Mouse (Mus musculus) embryo, embryonic 11.5 days (tissue): ENCODE results near the gene Mrps23.

Source experiments
- DNase-seq: peaks from one replicate; pipeline ENCODE4 v3.0.0-alpha.2; 2012; ENCODE audit warnings: low read depth, low spot score

Gene Mrps23

DNA sequence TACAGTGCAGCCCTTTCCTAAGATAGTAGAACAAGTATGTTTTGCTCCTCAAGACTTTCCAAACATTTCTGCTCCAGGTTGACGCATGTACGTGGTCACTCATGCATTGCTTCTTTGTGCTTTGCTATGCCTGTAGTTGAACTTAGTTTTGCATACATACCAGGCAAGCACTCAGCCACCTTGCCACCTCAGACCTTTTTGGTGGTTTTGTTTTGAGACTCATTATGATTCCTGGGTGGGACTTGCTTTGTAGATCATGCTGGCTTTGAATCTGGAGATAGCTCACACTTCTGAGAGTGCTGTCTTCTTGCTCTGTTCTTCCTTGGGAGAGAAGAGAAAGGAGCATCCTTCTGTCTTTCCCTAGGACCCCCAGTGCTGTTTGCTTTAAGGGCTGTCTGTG, 3.5 kb downstream of the Mrps23 start:
- DNase-seq = no peak

DNA sequence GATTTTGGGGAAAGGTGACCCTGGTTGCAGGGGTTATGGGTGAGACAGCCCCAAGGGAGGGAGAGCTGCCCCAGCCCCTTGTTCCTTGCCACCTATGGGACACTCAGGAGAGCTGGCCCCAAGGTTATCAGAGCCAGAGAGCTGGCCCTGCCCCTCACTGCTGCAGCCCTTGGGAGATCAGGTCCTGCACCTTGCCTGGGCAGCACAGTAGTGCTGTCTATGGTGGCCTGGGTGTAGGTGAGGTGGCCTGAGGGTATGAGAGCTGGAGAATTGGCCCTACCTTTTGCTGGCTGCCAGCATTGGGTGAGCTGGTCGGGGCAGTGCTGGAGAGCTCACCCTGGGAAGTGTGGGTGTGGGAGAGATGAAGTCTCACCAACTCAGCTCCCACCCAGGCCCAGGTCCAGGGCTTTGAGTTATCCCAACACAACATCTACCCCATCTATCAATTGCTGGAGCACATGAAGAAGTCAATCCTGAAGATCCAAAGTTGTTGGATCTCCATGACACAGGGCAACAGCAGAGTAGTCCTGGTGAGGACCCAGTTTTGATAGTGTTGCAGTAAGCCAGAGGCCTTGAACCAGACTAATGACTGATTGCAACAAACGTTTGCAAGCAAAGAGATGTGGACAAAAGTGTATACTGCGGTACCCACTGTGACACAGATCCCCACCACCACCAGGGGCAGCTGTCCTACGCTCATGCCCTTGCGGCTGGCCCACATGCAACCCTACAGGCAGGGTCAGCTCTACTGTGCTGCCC, 7.8 kb downstream of the Mrps23 start:
- no peak for DNase-seq

DNA sequence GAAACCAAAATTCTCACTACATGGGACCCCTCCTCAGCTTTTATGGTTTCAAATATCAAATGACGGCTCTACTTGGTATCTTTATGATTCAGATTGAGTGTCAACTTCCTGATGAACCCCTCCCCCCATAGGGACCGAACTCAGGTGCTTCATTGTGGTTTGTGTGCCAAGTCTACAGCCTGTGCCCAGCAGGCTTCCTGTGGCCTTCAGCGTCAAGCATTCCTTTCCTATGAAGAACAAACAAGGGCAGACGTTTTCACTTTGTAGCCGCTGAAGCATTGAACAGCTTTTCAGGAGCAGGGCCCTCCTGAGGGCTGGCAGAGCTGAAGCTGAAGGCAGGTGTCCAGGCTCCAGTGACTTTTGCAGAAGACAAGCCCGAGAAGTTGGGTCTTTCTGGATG, 9.6 kb downstream of the Mrps23 start:
- DNase-seq = no peak

DNA sequence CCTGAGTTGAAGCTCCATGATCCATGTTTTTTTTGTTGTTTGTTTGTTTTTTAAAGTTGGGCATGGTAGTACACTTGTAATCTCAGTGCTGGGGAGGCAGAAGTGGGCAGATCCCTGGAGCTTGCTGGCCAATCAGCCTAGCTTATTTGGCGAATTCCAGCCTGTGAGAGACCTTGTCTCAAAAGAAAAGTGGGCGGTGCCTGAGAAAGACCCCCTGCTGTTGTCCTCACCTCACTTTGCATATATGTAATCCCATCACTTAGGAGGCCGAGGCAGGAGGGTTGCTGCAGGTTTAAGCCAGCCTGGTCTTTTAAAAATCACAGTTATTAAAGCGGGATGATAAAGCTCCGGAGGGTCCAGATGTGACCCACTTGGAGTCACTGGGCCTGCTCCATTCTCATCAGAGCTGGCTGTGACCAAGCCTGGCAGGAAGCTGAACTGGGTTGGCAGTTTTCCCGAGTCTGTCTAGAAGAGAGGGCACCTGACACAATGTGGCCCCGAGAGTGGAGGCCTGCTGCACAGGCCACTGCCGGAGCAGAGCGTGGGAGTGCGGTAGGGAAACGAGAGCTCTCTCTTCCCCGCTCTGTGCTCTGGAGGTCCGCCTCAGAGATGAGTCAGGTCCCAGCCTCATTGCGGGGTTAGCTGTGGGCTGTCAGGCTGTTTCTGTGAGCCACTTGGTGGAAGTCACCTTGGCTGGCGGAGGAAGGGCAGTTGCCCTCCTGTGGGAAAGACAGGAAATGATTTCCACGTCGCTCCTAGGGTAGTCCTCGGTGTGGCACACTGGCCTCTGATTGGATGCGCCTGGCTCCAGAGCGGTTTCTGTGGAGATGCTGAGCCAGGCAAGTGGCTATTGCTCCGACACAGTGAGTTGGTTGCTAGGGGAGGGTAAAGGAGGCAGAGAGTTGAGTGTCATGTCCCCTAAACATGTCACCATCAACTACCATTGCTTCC, 11.0 kb downstream of the Mrps23 start:
- no peak for DNase-seq

DNA sequence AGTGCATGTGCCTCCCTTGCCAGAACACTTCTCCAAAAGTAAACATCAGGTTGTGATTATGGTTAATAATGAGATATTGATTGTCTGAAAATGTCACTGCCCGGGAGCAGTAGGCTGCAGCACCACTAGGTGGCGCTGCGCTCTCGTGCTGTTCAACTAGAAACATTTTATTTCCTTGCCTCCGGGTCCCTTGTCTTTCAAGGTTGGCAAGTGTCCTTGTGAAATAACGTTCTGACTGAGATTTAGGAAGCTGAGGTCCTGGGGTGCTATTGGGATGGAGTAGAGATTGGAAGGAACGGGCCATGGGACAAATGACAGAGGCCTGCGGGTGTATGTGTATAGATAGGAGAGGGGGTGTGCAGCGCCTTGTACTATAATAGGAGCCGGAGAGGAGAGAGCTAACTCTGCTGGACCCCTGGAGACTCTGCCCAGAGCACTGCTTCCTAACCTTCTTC, 12.1 kb downstream of the Mrps23 start:
- peak; percentile 70 for DNase-seq

DNA sequence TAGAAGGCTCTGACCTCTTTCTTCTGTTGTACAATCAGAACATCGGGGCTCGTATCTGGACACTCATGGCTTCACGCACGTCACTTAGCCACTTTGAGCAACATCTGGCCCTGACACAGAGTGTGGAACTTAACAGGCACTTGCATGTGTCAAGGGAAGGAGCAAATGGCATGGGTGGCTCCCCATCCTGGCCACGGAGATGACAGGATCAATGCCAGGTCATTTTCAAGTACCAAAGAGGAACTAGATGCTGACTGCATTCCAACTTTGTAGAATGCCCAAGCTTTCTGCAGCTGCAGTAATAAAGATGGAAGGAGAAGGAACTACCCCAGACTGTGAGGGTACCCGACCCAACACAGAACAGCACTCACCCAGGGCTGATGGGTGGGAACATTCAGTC, 14.0 kb downstream of the Mrps23 start:
- DNase-seq = no peak

DNA sequence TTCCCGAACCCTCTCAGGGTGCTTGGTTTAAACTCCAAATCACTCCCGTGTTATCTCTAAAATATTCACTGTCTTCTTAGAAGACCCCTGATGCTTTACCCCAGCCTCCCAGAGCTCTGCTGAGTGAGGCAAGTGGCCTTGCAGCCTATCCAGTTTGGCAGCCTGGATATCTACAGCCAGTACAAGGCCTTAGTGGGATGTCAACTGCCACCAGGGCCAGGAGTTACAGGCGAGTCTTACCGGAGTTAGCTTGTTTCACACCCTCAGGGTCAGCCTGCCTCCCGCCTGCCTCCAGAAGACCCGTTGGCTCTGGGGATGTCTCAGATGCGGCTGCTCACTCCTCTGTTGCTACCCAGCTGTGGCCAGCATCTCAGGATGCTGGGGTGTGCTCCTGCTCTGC, 14.4 kb downstream of the Mrps23 start:
- DNase-seq = no peak

DNA sequence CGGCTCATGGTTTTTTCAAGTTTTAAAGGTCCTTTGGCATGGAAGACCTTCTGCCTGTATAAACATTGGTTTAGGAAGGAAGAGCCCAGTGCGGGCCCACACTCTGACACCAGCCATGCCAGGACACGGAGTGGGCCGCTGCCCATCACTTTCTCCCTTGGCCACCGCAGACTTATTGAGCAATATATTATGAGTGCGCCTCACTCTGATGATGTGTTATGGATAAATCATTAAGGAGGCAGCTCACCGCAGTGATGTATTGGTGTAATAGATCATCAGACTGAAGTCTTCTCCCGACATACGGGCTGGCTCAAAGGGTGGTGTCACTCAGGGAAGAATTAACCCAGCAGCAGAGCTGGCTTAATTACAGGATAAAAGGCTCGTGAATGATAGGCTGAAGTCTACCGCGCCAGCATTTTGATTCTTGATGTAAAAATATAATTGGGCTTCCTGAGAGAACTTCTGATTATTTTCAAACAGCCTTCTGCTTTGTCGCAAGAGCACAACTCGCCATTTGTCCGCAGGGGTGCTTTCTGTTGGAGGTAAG, 17.8 kb downstream of the Mrps23 start:
- no peak for DNase-seq

DNA sequence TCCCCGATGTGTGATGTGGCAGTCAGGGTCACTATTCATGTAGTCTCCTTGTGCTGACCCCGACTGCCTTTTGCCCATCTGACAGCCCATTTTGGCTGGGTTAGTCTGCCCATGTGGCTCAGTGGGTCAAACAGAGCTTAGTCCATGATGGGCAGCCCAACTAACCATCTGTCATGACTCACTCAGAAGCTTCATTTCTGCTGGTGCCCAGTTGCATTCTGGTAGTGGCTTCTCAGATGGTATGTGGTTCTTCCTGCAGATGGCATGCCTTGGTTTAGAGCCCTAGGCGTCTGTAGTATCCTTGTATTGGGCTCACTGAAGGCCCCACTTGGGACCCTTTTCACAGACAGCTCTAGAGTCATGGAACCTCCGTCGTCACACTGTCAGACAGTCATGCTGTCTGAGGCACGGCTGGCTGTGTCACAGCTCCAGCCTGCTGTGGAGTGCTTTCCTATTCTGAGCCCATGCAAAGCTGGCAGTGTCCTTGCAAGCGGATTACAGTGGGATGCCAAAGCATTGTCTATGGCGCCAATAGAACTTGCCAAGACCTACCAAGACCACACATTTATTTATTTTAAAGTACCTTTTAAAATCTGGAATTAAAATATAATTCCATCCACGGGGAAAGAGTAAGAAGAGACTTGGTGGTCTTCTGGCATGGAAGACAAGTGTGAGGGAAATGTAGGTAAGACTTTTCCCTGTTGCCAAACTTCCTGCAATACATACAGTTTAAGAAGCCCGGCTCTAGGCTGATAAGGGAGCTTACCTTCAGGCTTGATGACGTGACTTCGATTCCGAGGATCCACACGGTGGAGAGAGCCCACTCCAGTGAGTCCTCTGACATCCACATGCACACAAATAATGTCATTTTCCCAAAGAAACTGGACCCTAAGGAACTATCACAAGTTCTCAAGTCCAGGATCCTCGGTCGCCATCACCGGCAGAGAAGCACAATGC, 23.1 kb downstream of the Mrps23 start:
- no peak for DNase-seq

DNA sequence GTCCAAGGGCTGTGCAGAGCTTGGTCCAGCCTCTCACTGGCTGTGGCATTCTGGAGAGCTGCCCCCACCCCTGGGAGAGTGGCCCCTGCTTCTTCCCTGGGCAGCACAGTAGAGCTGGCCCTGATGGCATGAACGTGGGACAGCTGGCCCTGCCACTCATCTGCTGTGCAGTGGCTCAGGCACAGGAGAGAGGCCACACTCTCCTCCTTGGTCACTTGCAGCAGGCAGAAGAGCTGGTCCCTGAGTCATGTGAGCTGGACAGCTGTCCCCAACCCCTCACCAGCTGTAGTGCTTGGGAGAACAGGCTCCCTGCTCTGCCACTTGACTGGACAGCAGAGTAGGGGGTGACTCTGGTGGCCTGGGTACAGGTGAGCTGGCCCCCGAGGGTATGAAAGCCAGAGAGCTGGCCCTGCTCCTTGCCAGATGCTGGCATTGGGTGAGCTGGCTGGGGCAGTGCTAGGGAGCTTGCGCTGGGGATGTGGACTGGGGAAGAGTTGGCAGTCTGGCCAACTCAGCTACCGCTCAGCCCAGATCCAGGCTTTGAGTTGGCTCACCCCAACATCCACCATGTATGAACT, 27.1 kb downstream of the Mrps23 start:
- DNase-seq = no peak

DNA sequence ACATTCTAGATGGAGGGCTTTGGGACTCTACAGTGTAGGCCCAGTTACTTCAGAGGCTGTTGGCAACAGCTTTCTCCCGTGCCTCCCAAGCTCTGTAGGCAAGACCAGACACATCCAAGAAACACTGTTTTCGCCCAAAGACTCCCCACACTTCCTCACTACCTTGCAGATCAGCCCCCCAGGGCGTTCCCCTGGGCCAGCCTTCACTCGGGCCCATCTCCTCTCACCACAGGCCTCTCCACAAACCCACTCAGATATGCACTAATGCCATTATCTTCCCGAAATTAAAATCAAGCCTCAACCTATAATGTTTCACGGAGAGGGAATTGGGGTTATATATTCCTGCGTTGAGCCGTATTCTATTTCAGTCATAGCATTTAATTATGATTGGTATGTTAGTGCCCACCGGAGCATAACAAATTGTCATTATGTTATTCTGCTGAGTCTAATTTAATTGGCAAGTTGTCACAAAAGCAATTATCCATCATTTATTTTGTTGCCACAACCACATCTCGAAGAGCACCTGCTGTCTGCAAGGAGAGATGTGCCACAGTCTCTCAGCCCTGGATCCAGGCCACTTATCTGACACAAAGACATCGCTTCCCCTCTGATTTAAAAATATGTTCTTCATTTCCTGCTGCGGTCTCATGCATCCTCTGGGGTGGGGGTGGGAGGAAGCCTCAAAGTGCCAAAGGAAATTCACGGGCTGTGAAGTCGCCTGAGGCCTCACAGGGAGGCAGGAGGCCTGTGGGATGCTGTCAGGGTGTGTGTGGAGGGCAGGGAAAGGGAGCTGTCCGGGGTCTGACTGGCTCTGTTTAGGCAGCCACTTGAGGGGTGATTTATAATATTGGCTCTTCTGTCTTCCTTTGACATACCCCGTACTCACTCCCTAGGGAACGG, 29.6 kb downstream of the Mrps23 start:
- no peak for DNase-seq

DNA sequence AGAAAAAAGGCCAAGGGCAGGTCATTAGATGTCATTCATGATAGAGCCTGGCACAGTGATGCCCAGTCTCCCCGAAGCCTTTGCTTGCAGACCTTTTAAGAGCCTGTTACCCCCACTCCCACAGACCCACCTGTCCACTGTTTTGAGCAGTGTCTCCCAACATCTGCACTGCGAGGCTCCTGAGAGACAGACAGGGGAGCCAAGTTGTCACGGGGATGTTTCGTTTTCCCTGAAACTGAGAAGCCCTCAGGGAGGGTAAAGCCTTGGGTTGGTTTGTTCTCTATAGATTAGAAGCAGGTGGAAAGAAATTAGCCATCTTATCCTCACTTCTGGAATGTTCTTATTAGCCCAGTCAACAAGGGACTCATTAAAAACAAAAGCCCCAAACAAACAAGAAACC, 30.6 kb downstream of the Mrps23 start:
- DNase-seq = no peak

DNA sequence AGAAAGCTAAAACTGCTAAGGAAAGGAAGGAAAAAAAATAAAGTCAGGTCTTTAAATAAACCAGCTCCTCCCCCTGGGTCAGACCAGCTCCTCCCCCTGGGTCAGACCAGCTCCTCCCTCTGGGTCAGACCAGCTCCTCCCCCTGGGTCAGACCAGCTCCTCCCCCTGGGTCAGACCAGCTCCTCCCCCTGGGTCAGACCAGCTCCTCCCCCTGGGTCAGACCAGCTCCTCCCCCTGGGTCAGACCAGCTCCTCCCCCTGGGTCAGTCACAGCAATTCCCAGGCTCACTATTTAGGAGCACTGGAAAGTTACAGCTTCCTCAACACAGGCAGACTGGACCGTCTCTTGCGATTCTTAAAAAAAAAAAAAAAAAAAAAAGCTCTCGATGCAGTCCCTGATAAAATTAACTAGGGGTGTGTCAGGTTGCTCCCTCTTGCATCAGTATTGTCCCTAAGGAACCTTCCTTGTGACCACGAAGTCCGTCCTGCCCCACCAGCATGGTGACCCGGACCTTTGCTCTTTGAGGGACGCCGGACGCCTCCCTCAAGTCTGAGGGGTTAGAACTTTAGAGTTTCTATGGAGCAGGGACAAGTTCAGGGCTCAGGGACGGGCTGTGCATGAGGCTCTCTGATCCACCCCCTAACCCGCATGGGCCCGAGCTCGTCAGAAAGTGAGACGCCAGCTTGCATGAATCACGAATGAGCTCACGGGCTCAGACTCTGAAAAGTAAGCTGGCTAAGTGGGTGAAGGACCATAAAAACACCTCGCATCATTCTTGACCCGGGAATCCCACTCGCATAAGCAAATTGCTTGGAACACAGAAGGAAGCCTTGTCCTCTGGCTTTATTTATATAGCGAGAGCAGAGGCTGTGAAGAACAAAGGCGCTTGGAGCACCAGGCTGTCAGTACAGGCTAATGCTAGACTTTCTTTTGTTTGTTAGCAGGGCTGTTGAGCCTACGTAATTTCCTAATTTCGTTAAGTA, 31.3 kb downstream of the Mrps23 start:
- DNase-seq = no peak

DNA sequence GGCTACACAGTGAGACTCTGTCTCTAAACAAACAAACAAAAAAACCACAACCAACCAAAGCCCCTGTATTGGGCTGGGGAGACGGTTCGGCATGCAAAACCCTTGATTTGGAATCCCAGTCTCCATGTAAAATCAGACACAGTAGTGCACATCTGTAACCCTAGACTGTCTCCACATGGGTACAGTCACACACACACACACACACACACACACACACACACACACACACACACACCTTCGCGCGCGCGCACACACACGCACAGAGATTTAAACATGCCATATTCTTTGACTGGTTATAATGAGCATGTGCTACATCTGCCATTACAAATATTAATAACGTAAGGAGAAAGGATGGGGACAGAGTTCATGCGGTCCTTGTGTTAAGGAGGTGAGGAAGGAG, 36.1 kb downstream of the Mrps23 start:
- no peak for DNase-seq

DNA sequence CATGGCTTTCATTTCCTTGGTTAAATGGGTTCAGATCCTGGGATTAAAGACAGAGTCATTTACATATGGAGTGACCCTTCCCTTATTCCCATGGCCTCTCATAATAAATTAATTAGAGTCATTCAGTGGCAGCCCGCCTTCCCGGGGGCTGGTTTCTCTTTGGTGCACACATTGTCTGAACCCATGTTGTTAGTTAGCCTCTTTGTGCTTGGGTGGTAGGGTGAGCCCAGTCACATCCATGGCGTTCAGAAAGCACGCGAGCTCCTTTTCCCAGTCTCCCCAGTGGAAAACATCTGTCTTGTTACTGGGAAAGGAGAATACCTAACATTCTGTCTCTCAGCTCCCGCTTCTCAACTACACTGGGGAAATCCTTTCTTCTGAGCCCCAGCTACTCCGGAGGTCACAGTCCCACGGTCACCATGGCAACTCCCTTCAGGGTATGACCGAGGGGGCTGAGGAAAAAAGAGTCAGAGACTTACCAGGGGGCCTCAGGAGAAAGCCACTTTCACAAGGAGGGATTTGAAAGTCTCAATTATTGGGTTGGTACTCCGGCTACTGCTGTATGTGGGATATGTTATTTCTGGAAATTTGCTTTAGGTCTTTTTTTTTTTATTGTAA, 36.7 kb downstream of the Mrps23 start:
- DNase-seq = no peak

DNA sequence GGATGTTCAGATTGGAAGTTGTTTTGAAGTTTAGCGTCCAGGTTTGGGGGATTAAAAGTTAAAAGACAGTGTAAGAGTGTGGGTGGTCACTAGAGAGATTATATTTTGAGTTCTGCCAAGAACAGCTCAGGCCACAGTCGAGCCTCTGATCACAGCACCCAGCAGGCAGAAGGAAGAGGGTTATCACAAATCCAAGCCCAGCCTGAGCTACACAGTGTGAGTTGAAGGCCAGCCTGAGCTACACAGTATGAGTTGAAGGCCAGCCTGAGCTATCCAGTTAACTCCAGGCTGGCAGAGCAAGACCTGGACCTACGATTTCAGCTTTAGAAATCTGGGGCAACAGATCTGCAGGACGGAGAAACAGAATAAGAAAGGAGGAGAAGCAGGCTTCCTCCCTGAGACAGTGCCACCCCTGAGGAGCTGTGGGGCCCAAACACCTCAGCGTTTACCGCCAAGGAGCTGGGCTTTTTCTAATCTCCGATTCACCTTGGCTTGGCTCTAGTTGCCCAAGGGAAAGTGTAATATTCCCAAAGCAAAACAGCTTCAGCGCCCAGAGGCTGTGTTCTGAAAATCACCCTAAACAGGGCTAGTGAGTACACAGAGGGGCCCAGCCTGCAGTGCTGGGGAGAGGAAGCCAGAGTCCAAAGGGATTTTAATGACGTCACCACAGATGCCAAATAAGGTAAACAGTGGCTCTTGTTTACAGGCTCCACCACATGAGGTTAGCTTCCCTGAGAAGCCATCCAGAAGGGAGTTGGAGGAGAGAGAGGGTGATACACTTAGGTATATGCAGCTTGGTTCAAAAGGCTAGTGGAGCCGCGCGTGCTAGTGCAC, 37.5 kb downstream of the Mrps23 start:
- DNase-seq = no peak

DNA sequence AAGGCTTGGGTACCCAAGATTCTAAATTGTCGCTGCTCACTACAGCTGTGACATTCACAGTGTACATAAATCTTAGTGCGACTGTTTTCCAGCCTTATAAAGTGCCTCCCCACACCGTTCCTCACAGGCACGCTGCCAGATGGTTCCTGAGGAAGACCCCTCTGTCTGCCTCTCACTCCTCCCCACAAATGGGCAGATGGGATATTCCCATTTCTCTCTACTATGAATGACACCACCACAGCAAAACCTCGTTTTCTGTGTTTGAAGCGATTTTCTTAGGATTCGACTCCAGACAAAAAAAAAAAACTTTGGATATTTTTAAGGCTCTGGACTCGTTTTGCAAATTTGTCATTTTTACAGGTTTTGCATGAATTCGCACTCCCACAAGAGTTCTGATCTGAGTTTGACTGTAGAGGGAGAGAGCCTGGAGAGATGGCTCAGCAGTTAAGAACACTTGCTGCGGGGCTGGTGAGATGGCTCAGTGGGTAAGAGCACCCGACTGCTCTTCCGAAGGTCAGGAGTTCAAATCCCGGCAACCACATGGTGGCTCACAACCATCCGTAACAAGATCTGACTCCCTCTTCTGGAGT, 41.5 kb downstream of the Mrps23 start:
- DNase-seq = no peak
